Mouse (Mus musculus) thymus, postnatal 14 days (tissue): ENCODE data around the gene Hnrnpa2b1.
"Not testable (repeated sequence)": the region's sequence is repeated elsewhere in the genome, so short reads cannot be mapped to it uniquely, and the experiment has no call there.

Experiments used
- DNase-seq: peaks from one replicate; pipeline ENCODE4 v3.0.0; 2021

Hnrnpa2b1 gene

DNA sequence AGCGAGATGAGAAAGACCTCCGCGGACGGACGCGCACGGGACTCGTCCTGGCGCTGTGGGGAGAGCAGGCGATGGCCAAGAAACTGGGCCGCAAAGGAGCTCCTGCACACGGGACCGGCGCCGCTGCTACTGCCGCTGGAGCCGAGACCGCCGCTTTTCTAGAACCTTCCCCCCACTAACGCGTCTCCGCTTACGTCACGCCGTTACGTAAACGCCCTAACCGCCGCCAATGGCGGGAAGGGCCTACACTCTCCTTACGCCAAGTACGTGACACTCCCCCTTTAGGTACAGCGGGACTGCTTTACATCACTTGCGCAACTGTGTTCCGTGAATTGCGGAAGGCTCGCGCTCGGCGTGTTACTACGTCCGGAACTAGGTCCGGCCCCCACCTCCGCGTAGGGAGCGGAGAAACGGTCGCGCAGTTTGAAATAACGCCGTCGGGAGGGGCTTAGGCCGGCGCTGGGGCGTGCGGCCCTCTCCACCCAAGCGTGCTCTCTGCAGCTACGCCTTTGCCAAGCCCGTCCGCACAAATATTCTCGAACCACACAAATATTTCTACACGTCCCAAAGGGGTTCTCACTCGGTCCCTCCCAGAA is at the start of gene Hnrnpa2b1:
TSS of gene Hnrnpa2b1 (minus strand) at position 180 of the 596 bp plus-strand sequence.
- peak; percentile 99 for DNase-seq

GRCm38 (mm10) chr6:51514860-51515259 is 45.2 kb upstream of the Hnrnpa2b1 start:
- DNase-seq = no peak

GRCm38 (mm10) chr6:51513745-51514144 is 44.1 kb upstream of the Hnrnpa2b1 start:
- no peak for DNase-seq

DNA sequence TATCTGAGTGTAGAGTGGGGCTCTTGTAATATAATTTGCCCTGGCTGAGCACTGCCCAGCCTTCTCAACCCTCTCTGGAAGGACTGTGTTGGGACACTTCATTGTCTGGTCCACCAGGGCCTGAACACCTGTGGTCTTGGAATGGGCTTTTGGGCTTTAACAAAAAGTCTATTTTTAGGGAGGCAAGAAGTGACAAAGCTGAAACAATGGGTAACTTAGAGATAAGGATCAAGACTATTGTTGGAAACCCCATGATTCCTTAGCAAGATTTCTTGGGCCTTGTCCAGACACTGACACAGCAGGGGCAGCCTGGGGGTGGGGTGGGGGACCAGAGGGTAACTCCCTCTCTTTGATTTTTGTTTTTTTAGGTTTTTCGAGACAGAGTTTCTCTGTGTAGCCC is 41.3 kb upstream of the Hnrnpa2b1 start:
- no peak for DNase-seq

DNA sequence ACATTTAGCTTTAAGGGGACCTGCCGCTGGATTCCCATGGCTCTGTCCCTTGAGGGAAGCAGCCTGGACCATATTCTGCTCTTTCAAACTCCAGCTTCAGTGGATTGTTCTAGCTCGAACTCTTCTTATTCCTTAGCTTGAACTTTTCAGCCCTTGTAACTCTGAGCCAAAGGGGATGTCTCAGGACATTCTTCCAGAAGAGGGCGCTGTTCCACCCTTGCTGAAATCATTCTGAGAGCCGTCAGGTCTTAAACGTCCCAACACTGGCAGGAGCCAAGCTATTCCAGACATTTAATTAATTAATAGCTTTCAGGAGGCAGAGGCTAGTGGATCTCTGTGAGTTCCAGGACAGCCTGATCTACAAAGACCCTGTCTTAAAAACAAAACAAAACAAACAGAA is 40.4 kb upstream of the Hnrnpa2b1 start:
- peak; percentile 70 for DNase-seq

GRCm38 (mm10) chr6:51508750-51509648 is 39.3 kb upstream of the Hnrnpa2b1 start:
- peak; percentile 85 for DNase-seq

DNA sequence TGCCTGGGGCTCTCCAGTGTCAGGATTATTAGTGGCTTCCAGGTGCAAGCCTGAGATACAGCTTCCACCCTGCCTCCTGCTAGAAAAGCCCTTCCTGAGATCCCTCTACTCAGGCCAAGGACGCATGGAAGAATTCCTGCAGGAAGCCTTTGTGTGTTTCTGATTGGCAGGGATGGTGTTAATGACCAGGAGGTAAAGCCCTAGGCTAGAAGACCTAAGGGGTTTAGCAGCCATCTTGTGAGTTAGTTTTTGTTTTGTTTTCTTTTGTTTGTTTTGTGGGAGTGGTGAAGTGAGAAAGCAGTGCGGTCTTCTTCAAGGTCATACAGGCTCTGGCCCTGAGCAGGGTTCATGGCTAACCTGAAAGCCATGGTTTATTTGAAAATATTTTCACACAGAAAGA is 37.9 kb upstream of the Hnrnpa2b1 start:
- DNase-seq = no peak

- no peak for DNase-seq
Observed at GRCm38 (mm10) chr6:51505671-51506070, 36.0 kb upstream of the Hnrnpa2b1 start.

GRCm38 (mm10) chr6:51497321-51498111 is 27.8 kb upstream of the Hnrnpa2b1 start:
- DNase-seq = no peak

- DNase-seq = no peak
Observed at GRCm38 (mm10) chr6:51489787-51490186, 20.1 kb upstream of the Hnrnpa2b1 start.

DNA sequence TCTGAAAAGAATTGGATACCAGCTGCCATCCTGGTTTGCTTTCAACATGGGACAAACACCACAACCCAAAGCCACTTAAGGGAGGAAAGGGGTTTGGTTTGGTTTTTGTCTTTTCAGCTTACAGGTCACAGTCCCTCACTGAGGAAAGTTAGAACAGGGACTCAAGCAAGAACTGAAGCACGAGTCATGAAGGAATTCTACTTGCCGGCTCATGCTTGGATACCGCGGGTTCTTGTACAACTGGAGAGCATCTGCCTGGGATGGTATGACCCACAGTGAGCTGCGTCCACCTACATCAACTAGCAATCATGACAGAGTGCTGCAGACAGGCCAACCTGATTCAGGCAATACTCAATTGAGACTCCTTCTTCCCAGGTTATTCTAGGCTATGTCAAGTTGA is 17.0 kb upstream of the Hnrnpa2b1 start:
- DNase-seq = no peak

DNA sequence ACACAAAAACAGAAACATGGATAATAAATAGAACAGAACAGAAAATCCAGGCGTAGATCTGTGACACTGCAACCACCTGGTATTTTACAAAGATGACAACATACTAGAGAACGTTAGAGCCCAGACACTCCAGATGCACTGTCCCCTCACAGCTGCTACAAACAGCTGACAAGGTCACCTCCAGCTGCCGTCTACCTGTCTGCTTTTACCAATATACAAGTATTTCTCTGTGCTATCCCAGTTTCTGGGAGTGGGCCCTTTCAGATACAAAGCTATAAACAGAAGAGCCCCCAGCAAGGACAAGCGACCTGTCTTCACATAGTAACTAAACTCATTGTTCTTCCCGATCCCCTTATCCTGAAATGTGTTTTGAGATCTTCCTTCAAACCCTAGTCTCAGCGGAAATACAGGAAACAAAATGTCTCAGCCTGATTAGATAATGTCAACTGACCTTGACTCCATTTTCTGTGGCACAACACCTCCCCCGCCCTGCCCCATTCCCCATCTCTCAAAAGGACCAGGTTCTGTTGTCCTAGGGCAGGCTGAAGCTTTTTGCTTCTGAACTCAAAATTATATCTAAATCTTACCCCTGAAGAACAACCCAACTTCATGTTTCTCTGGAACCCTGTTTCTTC is 16.5 kb upstream of the Hnrnpa2b1 start:
- DNase-seq = no peak

DNA sequence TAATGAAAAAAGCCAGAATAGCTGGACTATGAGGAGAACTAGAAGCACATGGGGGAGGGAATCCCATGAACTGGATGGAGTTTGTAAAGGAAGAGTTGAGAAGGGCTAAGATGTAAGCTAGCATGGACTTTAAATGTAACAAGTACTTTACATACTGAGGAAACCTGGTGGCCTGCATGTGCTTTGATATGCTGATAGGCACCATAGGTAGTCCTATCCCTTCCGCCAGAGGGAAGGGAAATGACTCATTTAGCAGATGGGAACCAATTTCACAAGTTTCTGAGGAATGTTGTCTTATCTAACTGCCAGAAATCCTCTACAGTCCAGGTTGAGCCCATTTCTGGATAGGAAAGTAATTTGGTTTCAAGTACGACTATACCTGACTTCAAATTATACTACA is 16.0 kb upstream of the Hnrnpa2b1 start:
- DNase-seq = no peak

GRCm38 (mm10) chr6:51484556-51484955 is 14.9 kb upstream of the Hnrnpa2b1 start:
- not testable (repeated sequence) for DNase-seq

GRCm38 (mm10) chr6:51483861-51484260 is 14.2 kb upstream of the Hnrnpa2b1 start:
- DNase-seq = no peak

GRCm38 (mm10) chr6:51481548-51481947 is 11.9 kb upstream of the Hnrnpa2b1 start:
- DNase-seq = no peak

DNA sequence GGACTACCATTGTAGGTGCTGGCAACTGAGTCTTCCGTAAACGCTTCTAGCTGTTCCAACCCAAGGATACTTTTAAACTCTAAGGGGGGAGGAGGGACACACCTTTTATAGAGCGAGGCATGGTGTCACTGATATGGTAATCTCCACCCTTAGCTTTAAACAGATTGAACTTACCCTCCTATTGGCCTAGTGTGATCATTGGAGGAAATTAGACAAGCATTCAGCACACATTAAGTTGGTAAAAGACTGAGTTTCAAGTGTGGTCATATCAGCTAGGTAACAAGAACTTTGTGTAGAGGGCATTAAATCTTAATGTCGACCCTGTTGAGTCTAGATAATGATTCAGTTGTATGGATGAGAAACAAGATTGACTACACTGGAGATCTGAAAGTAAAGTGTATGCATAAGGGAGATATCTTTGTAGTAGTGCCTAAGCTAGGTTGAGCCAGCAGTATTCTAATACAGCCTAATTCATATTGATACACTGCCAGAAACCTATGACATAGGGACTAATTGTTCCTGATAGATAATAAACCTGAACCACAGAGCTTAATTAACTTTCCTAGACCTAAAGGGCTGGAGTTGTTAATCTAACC is 9.5 kb upstream of the Hnrnpa2b1 start:
- no peak for DNase-seq

DNA sequence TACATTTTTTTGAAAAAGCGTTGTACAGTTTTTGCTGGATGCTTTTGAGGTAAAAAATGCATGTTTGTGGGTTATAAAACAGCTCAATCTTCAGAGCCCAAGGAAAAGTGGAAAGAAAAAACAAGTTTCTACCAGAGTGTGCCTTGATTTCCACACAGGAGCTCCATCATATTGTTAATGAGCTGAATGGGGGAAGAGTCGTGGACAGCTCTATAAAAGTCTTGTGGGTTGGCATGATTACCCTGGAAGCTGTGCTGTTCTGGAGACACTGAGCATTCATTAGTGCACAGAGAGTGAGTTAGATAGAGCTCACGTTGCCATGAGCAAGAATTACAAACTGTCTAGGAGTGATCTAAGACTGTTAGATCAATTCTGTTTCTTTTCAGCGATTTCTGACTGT is 2.5 kb upstream of the Hnrnpa2b1 start:
- DNase-seq = no peak

DNA sequence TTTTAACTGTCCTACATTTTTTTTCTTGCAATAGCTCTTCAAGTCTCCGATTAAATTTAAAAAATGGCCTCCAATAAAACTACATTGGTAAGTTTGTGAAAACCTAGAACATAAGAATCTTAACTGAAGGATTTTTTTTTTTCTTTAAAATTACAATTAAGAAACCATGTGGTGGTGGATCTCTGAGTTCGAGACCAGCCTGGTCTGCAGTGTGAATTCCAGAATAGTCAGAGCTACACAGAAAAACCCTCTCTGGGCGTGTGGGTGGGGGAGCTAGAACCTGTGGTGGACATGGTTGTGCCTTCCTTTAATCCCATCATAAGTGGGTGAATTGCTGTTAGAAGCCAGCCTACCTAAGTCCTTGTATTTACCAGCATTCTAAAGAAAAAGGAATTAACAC is 2.1 kb upstream of the Hnrnpa2b1 start:
- peak; percentile 30 for DNase-seq

DNA sequence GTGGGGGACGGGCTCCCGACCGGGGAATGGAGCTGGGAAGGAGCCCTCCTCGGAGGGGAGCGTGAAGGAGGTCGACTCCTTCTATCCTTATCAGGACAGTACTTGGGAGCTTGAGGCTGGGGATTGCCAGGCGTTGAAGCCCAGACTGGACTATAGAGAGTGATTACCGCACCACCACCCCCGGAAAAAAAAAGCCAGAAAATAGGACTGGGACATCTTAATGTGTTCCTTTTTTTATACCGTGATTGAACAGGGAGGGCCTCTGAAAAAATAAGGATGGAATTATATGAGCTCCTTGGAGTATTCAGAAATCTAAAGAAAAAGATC is 1.4 kb upstream of the Hnrnpa2b1 start:
- DNase-seq = no peak

- peak; percentile 94 for DNase-seq
Observed at GRCm38 (mm10) chr6:51470311-51471178, 851 bp upstream of the Hnrnpa2b1 start, which contains the start of gene Cbx3. Gene Cbx3 (plus strand): TSS chr6:51470360.
